Mouse (Mus musculus) liver, embryonic 14.5 days (tissue): Measurements from ENCODE around the gene L3mbtl1. TPM values are rescaled to one million over a fixed set of nuclear protein-coding genes. Genes with fewer than 3 reads are reported as not detected.

ENCODE experiments used
- ATAC-seq: fragments of 200-750 bp; cut with Nextera tagmentation; 2 replicates; pipeline ENCODE4 v1.8.0; 2017; ENCODE audit warnings: moderate number of reproducible peaks, mild to moderate bottlenecking, moderate library complexity; ENCODE audit not compliant: insufficient read depth
- DNase-seq, 3 experiments: peaks; one replicate each; pipeline ENCODE4 v3.0.0-alpha.2; 2012 to 2013; ENCODE audit warnings: low read depth in 3 of 3, low spot score in 3 of 3
- H3K27ac ChIP-seq: fragments of 300-500 bp; sonication (generic); 2 replicates; pipeline ENCODE4 v1.5.1; 2014; ENCODE audit warnings: moderate library complexity, mild to moderate bottlenecking, control low read depth, inconsistent platforms
- H3K27me3 ChIP-seq: fragments of 300-500 bp; sonication (generic); 2 replicates; pipeline ENCODE4 v1.6.1; 2014; ENCODE audit warnings: mild to moderate bottlenecking, low read length, moderate library complexity; ENCODE audit not compliant: control insufficient read depth, insufficient read depth
- H3K36me3 ChIP-seq: fragments of 300-500 bp; sonication (generic); replicated peaks from 2 replicates; pipeline ENCODE4 v1.6.1; 2014; ENCODE audit warnings: low read depth; ENCODE audit not compliant: control insufficient read depth, insufficient read depth
- H3K4me1 ChIP-seq, 2 experiments: fragments of 200-500 bp in 1 of 2; fragments of 300-500 bp in 1 of 2; sonication (generic) in 1 of 2; replicated peaks; 2 replicates each; pipeline ENCODE4 v1.6.1; 2012 to 2014; ENCODE audit warnings: antibody characterized with exemption in 1 of 2, inconsistent platforms in 1 of 2, low read length in 1 of 2; ENCODE audit not compliant: control insufficient read depth in 2 of 2, insufficient read depth in 2 of 2
- H3K4me2 ChIP-seq: fragments of 300-500 bp; sonication (generic); 2 replicates; pipeline ENCODE4 v1.6.1; 2014; ENCODE audit warnings: low read depth, mild to moderate bottlenecking, control low read depth, moderate library complexity
- H3K4me3 ChIP-seq, 2 experiments: fragments of 200-500 bp in 1 of 2; fragments of 300-500 bp in 1 of 2; sonication (generic) in 1 of 2; 2 replicates each; pipeline ENCODE4 v1.5.1; 2012 to 2014; ENCODE audit warnings: low read depth in 2 of 2, low read length in 2 of 2, mild to moderate bottlenecking in 2 of 2, control low read depth in 1 of 2, inconsistent platforms in 1 of 2, moderate library complexity in 1 of 2; ENCODE audit not compliant: insufficient read depth in 1 of 2
- H3K9ac ChIP-seq: fragments of 300-500 bp; sonication (generic); replicated peaks from 2 replicates; pipeline ENCODE4 v1.6.1; 2014; ENCODE audit warnings: mild to moderate bottlenecking, control low read depth, moderate library complexity
- H3K9me3 ChIP-seq: fragments of 300-500 bp; sonication (generic); 2 replicates; pipeline ENCODE4 v1.6.1; 2016; ENCODE audit warnings: low read length, mixed read lengths; ENCODE audit not compliant: control insufficient read depth
- CTCF ChIP-seq: IDR thresholded peaks from 2 replicates; pipeline ENCODE4 v1.5.1; 2016; ENCODE audit warnings: antibody characterized with exemption, low read depth, control low read depth
- EP300 ChIP-seq: IDR thresholded peaks from 2 replicates; pipeline ENCODE4 v1.6.1; 2016; ENCODE audit warnings: antibody characterized with exemption, low read depth
- WGBS: fragments of 180-500 bp; shearing (Covaris S2); extraction: QIAGEN DNeasy Blood & Tissue Kit; methylation state at CpG from one replicate; pipeline ENCODE4 v1.1.7; 2014; ENCODE audit not compliant: insufficient replicate concordance; 5-methylcytosine and 5-hydroxymethylcytosine counted together
- polyA plus RNA-seq, 2 experiments: library from polyadenylated mRNA; depleted of rRNA in 1 of 2; stranded (reverse) in 1 of 2; unstranded in 1 of 2; fragments of >200 nt; fragmentation: Nextera tagmentation in 1 of 2; extraction: Ambion mirVana in 1 of 2; gene quantifications; 2 replicates each; pipeline versions ENCODE4 v1.2.1 to v1.2.3; 2012 to 2014

Gene L3mbtl1
- polyA plus RNA-seq, 2 experiments = 0.08 TPM; not detected in 1

DNA sequence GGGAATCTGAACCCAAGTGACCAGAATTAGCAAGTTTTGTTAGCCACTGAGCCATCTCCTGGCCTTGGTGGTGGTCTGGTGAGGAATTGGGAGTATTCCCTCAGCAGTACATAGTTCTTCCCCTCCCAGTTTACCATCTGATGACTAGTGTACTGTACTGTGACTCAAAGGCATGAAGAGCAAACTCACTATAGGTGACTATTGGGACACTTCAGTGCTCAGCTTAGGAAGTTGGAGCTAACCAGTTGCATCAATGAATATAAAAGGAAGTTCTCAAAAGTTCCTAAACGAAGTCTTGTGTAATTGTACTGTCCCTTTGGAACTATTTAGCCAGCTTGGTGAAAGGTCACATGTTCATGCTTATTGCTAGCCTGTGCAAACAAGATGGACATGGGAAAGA lies 3.7 kb upstream of the L3mbtl1 start:
- peaks cover 0 to 1% of the 10 kb centered on the region in 2 experiments; a peak in 1 of 4 replicates for H3K4me1 ChIP-seq
- no peak for TF ChIP-seq CTCF
- no peak for TF ChIP-seq EP300
- ATAC-seq (no peak), DNase-seq (no peak)
- H3K9me3 ChIP-seq = no peaks in the 10 kb centered on the region
- H3K4me3 ChIP-seq = no peak overlapping the region
- 46% methylated on average over 1 of the region's 1 CpGs for WGBS
- no peak overlapping the region for H3K4me2 ChIP-seq
- H3K9ac ChIP-seq = no peak overlapping the region
- peaks cover 41% of the 10 kb centered on the region for H3K36me3 ChIP-seq
- no peak overlapping the region for H3K27ac ChIP-seq
- H3K27me3 ChIP-seq = peaks cover 26% of the 10 kb centered on the region

DNA sequence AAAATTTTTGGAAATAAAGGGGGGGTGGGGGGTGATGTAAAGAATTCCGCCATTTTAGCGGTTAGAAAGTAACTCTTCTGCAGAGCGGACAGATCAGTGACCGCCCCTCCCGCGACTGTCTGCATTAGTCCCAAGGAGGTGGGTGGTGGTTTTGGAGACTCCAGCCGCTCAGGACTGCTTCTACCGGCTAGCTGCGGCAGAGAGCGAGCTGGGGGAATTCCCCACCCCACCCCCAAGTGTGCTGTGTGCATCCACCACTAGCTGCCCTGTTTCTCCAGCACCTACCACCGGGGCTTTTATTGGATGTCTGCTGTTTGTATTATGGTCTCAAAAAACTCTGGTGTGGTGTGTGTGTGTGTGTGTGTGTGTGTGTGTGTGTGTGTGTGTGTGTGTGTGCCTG lies 659 bp downstream of the L3mbtl1 start:
- Histone ChIP-seq H3K36me3 (peaks cover 5% of the 10 kb centered on the region), H3K9me3 (no peaks in the 10 kb centered on the region), H3K4me1 (peaks cover 0 to 4% of the 10 kb centered on the region in 2 experiments; a peak in 1 of 4 replicates), H3K9ac (no peak overlapping the region), H3K27ac (no peak overlapping the region), H3K4me3 (no peak overlapping the region), H3K27me3 (peaks cover 27% of the 10 kb centered on the region), H3K4me2 (peak overlapping the region; percentile 42)
- TF ChIP-seq CTCF (no peak), EP300 (no peak)
- WGBS = 6% methylated on average over 11 of the region's 11 CpGs
- ATAC-seq (no peak), DNase-seq (no peak)

DNA sequence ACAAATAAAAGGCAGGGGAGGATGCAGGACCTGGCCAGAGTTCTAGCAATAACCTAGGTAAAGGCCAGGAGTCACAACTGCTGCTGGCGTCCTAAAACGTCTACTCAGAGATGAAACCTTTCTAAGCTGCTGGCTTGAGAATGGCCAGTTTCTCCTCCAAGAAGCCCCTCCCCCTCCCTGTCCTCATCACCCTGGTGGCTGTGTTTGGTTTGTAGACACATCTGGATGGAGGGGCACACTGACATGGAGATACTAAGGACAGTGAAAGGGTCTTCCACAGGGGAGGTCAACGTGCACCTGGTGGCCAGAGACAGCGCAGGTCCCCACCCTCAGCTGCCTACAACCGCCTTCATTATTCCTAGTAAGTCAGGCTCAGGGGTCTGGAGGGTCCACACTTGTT lies 3.7 kb downstream of the L3mbtl1 start:
- Histone ChIP-seq H3K4me1 (0 out of 4 replicates have a peak, but pooled peaks cover 0 to 4% of the 10 kb centered on the region in 2 experiments), H3K27ac (no peak overlapping the region), H3K9ac (no peak overlapping the region), H3K27me3 (peaks cover 24% of the 10 kb centered on the region), H3K9me3 (no peaks in the 10 kb centered on the region), H3K4me2 (no peak overlapping the region), H3K36me3 (no peaks in the 10 kb centered on the region), H3K4me3 (no peak overlapping the region)
- TF ChIP-seq CTCF (no peak), EP300 (no peak)
- ATAC-seq = no peak
- DNase-seq = no peak
- WGBS = 75% methylated on average over 5 of the region's 5 CpGs

DNA sequence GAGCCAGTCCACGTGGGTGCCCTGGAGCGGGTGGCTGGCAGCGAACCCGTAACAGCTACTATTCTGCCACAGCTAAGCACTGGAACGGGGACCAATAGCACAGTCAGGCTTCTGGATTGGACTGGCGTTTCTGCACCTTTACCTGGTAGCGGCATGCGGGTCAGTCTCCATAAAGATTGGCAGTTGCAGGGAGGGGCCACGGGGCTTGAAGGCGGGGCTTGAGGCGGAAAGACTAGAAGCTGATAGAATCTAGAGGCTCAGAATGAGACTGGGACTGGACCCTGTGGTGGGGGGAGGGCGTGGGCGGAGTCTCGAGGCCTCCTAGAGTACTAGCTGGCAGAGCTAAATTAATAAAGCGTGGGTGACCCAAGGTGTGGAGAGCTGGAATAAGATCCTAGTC lies 4.5 kb downstream of the L3mbtl1 start:
- H3K4me2 ChIP-seq = peak overlapping the region; percentile 40
- no peak for DNase-seq
- H3K4me3 ChIP-seq = peak overlapping the region; percentile 1 to 28; a peak in 3 of 4 replicates
- no peak overlapping the region for H3K9ac ChIP-seq
- WGBS = 32% methylated on average over 15 of the region's 15 CpGs
- H3K4me1 ChIP-seq = 0 out of 4 replicates have a peak, but pooled peaks cover 0 to 4% of the 10 kb centered on the region in 2 experiments
- peaks cover 19% of the 10 kb centered on the region for H3K27me3 ChIP-seq
- H3K36me3 ChIP-seq = no peaks in the 10 kb centered on the region
- no peaks in the 10 kb centered on the region for H3K9me3 ChIP-seq
- no peak overlapping the region for H3K27ac ChIP-seq
- ATAC-seq = peak; percentile 53; the same call in 1 of the 2 replicates
- no peak for TF ChIP-seq CTCF

DNA sequence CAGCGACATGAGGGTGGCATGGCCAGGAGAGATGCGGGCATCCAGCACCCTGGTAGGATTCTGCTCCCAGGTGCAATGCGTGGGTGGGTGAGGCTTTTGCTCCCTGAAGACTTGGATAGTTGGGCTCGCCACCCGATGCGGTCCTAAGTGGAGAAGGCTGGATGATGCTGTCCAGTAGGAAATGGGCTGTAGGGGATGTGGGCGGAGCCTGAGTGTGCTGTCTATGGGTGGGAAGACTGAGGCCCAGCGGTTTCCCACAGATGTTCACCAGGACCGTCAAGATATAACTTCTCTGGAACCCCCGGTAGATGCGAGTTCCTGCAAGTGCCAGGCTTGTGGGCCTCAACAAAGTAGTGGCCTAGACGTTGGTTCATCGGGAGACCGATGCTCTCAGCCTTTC lies 4.9 kb downstream of the L3mbtl1 start:
- Histone ChIP-seq H3K4me1 (0 out of 4 replicates have a peak, but pooled peaks cover 0 to 4% of the 10 kb centered on the region in 2 experiments), H3K4me3 (peak overlapping the region; percentile 1 to 28; a peak in 3 of 4 replicates), H3K27me3 (peaks cover 14% of the 10 kb centered on the region), H3K4me2 (peak overlapping the region; percentile 40), H3K36me3 (no peaks in the 10 kb centered on the region), H3K9me3 (no peaks in the 10 kb centered on the region), H3K27ac (no peak overlapping the region), H3K9ac (no peak overlapping the region)
- 57% methylated on average over 14 of the region's 14 CpGs for WGBS
- peak; percentile 48 for ATAC-seq
- DNase-seq = no peak
- TF ChIP-seq CTCF = no peak
- TF ChIP-seq EP300 = no peak
